Mouse (Mus musculus) ovary, adult 18-20 months (tissue): Measurements from ENCODE around the gene Atp5d.
"Not testable (repeated sequence)": the region's sequence is repeated elsewhere in the genome, so short reads cannot be mapped to it uniquely, and the experiment has no call there.

Experiments
- DNase-seq: peaks from one replicate; pipeline ENCODE4 v3.0.0; 2022; ENCODE audit warnings: low spot score, mixed read lengths

The Atp5d gene

GRCm38 (mm10) chr10:80154384-80154783, 16.0 kb downstream of the Atp5d start:
- no peak for DNase-seq

DNA sequence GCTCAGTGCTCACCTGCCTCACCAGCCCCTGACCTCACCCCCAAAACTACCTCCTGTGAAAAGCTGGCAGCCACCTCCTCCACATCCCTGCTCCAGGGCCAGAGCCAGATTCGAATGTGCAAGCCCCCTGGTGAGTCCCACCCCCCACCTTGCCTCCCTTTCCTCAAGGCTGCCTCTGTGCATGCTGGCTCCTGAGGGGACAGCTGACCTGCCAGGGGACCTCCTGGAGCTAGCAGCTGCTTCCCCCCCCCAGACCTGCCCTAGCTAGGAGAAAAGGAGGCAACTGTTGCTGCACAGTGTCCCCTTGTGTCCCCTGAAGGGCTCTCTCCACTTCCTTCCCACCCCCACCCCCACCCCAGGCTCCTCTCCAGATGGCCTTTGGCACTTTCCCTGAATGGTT, 16.8 kb downstream of the Atp5d start:
- DNase-seq: no peak

- no peak for DNase-seq
Measured at GRCm38 (mm10) chr10:80156002-80156751, 17.7 kb downstream of the Atp5d start.

- DNase-seq: no peak
Measured at GRCm38 (mm10) chr10:80156752-80157053, 18.3 kb downstream of the Atp5d start.

DNA sequence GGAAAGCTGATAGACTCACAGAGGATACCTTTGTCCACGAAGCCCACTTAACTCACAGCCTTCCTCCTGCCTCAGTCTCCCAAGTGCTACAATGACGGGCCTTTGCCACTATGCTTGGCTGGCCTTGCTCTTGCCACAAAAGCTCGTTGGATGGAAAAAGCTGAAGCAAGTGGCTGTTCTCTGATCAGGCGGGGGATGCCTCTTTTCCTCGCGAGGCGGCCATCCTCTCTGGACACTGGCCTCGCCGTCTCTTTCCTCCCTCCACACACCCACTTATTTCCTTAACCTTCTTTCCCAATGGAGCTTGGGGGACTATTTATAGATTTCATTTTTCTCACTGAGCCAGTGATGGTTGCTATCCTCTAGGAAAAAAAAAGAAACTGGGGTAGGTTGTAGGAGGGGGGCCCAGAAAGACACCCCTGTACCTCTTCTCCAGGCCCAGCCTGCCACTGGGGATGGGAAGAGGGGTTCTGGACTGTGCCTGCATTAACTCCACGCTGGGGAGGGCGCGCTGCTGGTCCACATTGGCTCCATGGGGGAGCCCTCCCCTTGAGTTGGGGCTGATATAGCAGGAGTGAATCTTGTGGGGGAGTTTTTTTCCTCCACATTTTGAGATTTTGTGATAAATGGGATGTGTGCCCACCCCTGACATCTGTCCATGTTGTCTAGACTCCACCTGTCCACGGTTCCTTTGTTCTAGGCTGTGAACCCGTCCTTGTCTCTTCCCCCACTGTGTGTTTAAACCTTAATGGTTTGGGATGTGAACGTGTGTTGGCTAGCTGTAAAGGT, 18.9 kb downstream of the Atp5d start:
- DNase-seq: no peak

DNA sequence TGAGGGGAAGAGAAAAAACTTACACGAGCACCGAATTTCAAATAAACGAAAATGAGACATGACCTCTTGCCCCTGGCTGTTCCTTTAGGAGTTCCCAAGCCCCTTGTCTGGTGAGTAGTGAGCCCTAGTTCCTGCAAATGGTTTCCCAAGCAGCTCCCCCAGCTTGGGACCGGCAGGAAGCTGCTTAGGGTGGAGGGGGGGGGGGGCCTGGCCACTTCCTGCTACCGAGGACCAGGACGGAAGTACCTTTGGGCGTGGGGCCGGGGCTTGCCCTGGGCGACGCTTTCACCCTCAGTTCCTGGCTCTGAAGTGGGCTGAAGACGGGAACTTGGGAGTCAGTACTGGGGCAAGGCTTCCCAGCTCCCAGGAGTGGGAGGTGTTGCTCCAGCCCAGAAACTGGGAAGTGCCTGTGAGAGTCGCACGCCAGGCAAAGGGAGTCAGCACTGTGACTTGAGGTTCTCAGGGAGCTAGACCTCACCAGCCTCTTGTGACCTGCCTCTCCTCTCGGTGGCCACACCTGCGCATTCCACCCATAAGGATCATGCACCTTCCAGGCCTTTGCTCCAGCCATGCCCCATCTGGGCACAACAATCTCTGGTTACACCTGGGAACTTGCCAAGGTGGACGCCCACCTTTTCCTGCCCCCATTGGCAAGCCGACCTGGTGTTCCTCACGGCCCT, 20.0 kb downstream of the Atp5d start:
- no peak for DNase-seq

GRCm38 (mm10) chr10:80159021-80159560, 20.7 kb downstream of the Atp5d start:
- DNase-seq: no peak

DNA sequence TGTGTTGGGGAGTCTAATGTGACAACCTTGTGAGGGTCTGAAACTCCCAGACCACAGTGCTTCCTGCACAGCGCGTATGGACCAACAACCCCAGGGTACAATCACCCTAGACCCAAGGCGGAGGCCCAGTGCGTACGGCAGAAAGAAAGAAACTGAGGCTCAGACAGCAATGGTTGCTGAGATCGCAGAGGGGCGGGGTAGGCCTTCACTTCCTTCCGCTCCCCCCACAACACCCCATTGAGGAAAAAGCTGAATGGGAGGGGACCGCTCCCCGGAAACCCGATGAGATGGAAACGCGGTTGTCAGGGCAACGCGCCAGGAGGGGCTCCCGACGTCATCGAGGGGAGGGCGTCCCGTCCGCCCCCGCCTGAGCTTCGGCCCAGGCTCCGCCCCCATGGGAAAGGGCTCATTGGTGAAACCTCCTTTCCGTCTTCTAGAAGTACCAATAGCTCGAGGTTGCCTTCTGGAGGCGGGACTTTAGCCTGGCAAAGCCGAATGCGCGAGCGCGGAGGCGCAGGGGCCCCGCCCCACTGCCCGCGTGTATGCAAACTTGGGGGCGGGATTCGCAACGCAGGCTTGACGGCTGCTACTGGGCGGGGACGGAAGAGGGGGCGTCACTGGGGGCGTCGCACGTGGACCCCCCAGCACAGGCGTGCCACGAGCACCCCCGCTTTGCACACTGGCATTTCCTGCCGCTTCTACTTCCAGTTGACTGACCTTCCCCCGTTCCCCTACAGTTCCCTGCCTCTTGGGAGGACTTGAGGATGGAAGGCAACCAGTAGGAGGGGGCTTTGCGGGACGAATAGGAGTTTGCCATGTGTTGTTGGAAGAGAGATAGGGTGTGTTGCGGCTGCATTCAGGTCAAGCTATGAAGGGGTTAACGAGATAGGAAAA, 21.4 kb downstream of the Atp5d start:
- peak; percentile 98 for DNase-seq

DNA sequence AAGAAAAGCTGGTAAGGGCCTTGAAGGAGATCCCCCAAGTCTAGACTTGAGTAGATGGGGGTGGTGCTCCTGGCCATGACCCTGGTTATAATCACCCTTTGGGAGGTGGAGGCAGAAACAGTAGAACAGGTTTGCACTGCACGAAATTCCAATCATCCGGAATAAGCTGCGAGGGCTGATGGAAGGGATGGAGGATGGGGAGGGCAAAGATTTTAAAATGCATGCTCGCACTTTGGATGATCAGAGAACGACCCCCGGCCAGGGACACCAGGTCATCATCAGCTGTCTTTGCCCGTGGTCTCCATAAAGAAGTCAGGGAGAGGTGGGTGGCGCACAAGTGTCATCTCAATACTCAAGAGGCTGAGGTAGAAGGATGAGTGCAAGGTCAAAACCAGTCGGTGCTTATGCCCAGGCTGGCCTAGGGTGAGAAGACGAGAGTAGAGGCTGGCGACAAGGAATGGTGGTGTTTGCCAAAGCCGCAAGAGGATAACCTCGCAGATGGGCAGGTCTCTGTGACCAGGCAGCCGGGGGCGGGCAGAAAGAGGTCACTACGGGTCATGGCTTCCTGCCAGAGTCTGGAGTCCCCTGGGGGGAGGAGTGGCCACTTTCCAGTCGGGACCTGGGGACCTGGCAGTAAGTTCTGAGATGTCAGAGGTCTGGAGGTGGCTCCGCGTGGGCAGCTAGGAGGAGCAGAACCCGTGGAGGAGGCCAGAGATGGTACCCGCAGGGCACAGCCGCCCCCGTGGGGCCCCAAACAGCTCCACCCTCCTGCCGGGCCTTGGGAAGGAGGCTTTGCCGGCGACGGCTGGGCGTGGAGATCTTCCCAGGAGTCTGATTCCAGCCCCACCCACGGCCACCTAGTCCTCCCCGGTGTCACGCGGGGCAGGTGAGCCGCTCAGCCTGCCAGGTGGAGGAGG, 22.3 kb downstream of the Atp5d start:
- peak; percentile 84 for DNase-seq

DNA sequence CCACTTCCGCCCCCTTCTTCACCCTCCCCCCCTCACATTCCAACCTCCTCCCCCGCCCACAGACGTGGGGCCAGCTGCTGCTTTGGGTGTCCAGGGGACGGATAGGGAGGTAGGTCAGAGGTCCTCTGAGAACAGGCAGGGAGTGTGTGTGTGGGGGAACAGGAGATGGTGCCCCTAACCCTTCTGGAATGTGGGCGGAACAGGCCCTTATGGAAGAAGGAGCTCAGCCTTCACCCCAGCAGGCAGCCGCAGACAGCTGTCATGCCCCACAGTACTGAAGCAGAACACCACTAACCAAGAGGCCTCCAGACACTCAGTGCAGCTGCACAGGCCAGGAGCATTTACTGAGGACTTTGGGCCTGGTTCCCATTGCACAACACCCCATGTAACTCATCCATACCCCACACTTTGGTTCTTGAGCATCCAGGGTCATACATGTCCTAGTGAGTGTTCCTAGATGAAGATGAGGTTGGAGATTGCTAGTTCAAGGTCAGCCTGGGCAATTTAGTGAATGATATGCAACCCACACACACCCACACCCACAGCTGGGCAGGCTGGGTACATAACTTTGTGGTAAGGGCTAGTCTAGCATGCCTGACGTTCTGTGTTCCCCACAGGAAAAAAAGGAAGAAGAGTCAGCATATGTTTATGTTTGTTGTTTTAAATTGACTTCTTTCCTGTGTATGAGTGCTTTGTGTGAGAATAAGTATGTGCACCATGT, 23.2 kb downstream of the Atp5d start:
- no peak for DNase-seq

- no peak for DNase-seq
Measured at GRCm38 (mm10) chr10:80162243-80162608, 23.8 kb downstream of the Atp5d start.

GRCm38 (mm10) chr10:80162716-80163299, 24.4 kb downstream of the Atp5d start:
- DNase-seq: no peak

- no peak for DNase-seq
Measured at GRCm38 (mm10) chr10:80163721-80164120, 25.3 kb downstream of the Atp5d start.

DNA sequence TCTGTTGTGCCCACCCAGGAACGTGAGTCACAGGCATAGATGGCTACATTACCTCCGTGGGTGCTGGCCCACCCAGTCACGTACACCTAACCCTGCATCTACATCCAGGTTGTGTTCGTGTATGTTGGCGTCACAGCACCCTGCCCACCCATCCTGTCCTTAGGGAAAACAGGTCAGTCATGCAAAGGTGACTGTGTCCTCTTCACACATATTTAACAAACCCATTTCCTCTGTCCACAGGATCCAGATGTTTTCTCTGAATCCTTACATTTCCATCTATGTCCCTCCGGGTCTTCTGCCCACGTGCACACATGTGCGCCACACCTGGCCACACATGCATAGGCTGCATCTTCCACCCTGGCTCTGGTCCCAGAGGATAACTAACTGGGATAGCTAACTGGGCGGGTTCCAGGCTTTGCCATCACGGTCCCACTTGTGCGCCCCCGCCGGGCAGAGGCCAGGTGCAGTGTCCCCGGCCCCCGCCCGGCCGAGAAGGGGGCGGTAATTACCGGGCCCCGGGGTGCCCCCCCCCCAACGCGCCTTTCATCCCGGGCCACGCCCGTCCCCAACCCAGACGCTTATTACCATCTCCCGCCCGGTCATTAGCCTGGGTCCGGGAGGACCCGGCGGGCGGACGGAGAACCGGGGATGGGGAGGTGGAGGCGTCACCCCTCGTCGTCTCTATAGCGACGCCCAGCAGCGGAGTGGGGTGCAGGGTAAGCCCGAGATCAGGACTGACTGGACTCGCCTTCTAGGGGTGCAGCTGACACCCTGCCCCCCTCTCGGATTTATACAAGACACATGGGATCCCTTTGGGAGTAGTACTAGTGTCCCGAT, 25.9 kb downstream of the Atp5d start:
- DNase-seq: no peak

DNA sequence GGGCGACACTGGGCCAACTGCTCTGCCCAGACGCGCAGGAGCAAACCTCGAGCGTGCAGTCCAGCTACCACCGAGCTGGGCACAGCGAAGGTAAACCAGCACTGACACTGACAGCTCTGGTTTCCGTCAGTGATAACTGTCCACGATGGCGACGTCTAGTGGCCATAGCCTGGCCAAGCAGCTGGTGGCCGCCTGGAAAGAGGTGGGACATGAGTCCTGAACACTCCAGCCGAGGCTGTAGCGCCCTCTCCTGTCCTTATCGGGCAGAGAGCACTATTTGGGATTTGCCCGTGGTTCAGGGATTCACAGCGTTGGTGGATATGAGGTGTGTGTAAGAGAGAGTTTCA, 26.5 kb downstream of the Atp5d start:
- DNase-seq: peak; percentile 92

GRCm38 (mm10) chr10:80165392-80166128, 27.1 kb downstream of the Atp5d start, which contains the start of gene Cirbp:
Gene Cirbp (plus strand): TSS chr10:80165985.
- peak; percentile 67 for DNase-seq

GRCm38 (mm10) chr10:80166136-80166535, 27.7 kb downstream of the Atp5d start:
- DNase-seq: not testable (repeated sequence)

GRCm38 (mm10) chr10:80167460-80168037, 29.1 kb downstream of the Atp5d start:
- peak; percentile 96 for DNase-seq
